Mouse (Mus musculus) gastrocnemius, postnatal 14 days (tissue): ENCODE measurements around the gene Hsd17b6. TPM values are rescaled to one million over a fixed set of nuclear protein-coding genes. Genes with fewer than 3 reads are reported as not detected.

Experiments used
- DNase-seq: peaks from one replicate; pipeline ENCODE4 v3.0.0; 2021; ENCODE audit warnings: mixed read lengths
- intact Hi-C: fragments of 180-260 bp; cut with DNase I; formaldehyde crosslinking; loops from one replicate; pipeline ENCODE4 v1.15.1; 2025; ENCODE audit warnings: low total_unique reads
- total RNA-seq, 2 experiments: library from RNA; stranded (reverse); gene quantifications; 2 replicates each; pipeline ENCODE4 v1.2.3; 2021

Hsd17b6 gene
- total RNA-seq, 2 experiments from 2014 or later, result not detected

- intact Hi-C loops, result no loop called here
- no peak for DNase-seq
Measured at GRCm38 (mm10) chr10:128009735-128010134, 2.3 kb upstream of the Hsd17b6 start.

- DNase-seq, result peak; percentile 58
- intact Hi-C loops, result no loop called here
Measured at GRCm38 (mm10) chr10:128008207-128008889, 937 bp upstream of the Hsd17b6 start.

- intact Hi-C loops, result no loop called here
- DNase-seq, result no peak
Measured at GRCm38 (mm10) chr10:128005479-128005878, 1.9 kb downstream of the Hsd17b6 start.

- intact Hi-C loops, result no loop called here
- DNase-seq, result no peak
Measured at GRCm38 (mm10) chr10:128004918-128005317, 2.5 kb downstream of the Hsd17b6 start.

GRCm38 (mm10) chr10:128003281-128003801, 4.1 kb downstream of the Hsd17b6 start:
- DNase-seq, result no peak
- intact Hi-C loops, result no loop called here

- intact Hi-C loops, result no loop called here
- DNase-seq, result no peak
Measured at GRCm38 (mm10) chr10:127998260-127998659, 9.2 kb downstream of the Hsd17b6 start.

GRCm38 (mm10) chr10:127996690-127997089, 10.7 kb downstream of the Hsd17b6 start:
- intact Hi-C loops, result no loop called here

GRCm38 (mm10) chr10:127985601-127986000, 21.8 kb downstream of the Hsd17b6 start:
- intact Hi-C loops, result no loop called here
- DNase-seq, result no peak

More at GRCm38 (mm10) chr10:127996690-127997089, 10.7 kb downstream of the Hsd17b6 start:
- DNase-seq, result no peak

GRCm38 (mm10) chr10:127984650-127985049, 22.8 kb downstream of the Hsd17b6 start:
- no peak for DNase-seq
- intact Hi-C loops, result no loop called here

GRCm38 (mm10) chr10:127975503-127975902, 31.9 kb downstream of the Hsd17b6 start:
- DNase-seq, result no peak
- intact Hi-C loops, result no loop called here

GRCm38 (mm10) chr10:127974062-127974461, 33.3 kb downstream of the Hsd17b6 start:
- no peak for DNase-seq
- intact Hi-C loops, result no loop called here

- intact Hi-C loops, result no loop called here
- no peak for DNase-seq
Measured at GRCm38 (mm10) chr10:127971135-127971534, 36.3 kb downstream of the Hsd17b6 start.

GRCm38 (mm10) chr10:127970359-127970831, 37.0 kb downstream of the Hsd17b6 start:
- intact Hi-C loops, result no loop called here
- no peak for DNase-seq

GRCm38 (mm10) chr10:127969820-127970219, 37.6 kb downstream of the Hsd17b6 start:
- no peak for DNase-seq
- intact Hi-C loops, result no loop called here

GRCm38 (mm10) chr10:127966506-127966905, 40.9 kb downstream of the Hsd17b6 start:
- no peak for DNase-seq
- intact Hi-C loops, result no loop called here

GRCm38 (mm10) chr10:127964004-127964403, 43.4 kb downstream of the Hsd17b6 start:
- DNase-seq, result no peak
- intact Hi-C loops, result no loop called here

- intact Hi-C loops, result no loop called here
- DNase-seq, result no peak
Measured at GRCm38 (mm10) chr10:127962451-127962850, 45.0 kb downstream of the Hsd17b6 start.

GRCm38 (mm10) chr10:127959161-127959679, 48.2 kb downstream of the Hsd17b6 start:
- no peak for DNase-seq
- intact Hi-C loops, result no loop called here

GRCm38 (mm10) chr10:127956168-127956816, 51.1 kb downstream of the Hsd17b6 start:
- DNase-seq, result peak; percentile 74
- intact Hi-C loops, result loop anchor here (2.0 kb wide), 1 partner anchor 51 kb away; the partner anchor contains the start of gene Hsd17b6

- intact Hi-C loops, result no loop called here
Measured at GRCm38 (mm10) chr10:127955034-127955433, 52.4 kb downstream of the Hsd17b6 start.

More at GRCm38 (mm10) chr10:127955034-127955433, 52.4 kb downstream of the Hsd17b6 start:
- no peak for DNase-seq
